Mouse (Mus musculus) left cerebral cortex, postnatal 14 days (tissue): ENCODE results near the gene Mical2. TPM values are rescaled to one million over a fixed set of nuclear protein-coding genes. Genes with fewer than 3 reads are reported as not detected.

ENCODE experiments used
- DNase-seq, 2 experiments: peaks; one replicate each; pipeline ENCODE4 v3.0.0; 2021 to 2022; ENCODE audit warnings: low spot score in 2 of 2, mixed read lengths in 1 of 2
- intact Hi-C: fragments of 180-260 bp; cut with DNase I; formaldehyde crosslinking; loops from one replicate; pipeline ENCODE4 v1.15.1; 2025
- total RNA-seq, 2 experiments: library from RNA; stranded (reverse); gene quantifications; 2 replicates each; pipeline ENCODE4 v1.2.3; 2021

Gene Mical2
- total RNA-seq, 2 experiments from 2014 or later = 497 to 557 TPM

- no peak for DNase-seq
- intact Hi-C loops = no loop called here
These were observed 20.1 kb upstream of the Mical2 start for GRCm38 (mm10) chr7:112205513-112205912.

- no peak for DNase-seq
- intact Hi-C loops = no loop called here
These were observed 17.9 kb upstream of the Mical2 start for GRCm38 (mm10) chr7:112207717-112208116.

GRCm38 (mm10) chr7:112208323-112209167, 17.1 kb upstream of the Mical2 start:
- no peak for DNase-seq
- intact Hi-C loops = no loop called here

- DNase-seq = no peak
- intact Hi-C loops = no loop called here
These were observed 16.0 kb upstream of the Mical2 start for GRCm38 (mm10) chr7:112209621-112210020.

- DNase-seq = peak; percentile 60 to 64
- intact Hi-C loops = no loop called here
These were observed 12.5 kb upstream of the Mical2 start for GRCm38 (mm10) chr7:112212921-112213721.

GRCm38 (mm10) chr7:112215871-112216270, 9.8 kb upstream of the Mical2 start:
- DNase-seq = no peak
- intact Hi-C loops = no loop called here

- DNase-seq = no peak
- intact Hi-C loops = no loop called here
These were observed 8.9 kb upstream of the Mical2 start for GRCm38 (mm10) chr7:112216720-112217119.

- intact Hi-C loops = no loop called here
- no peak for DNase-seq
These were observed 8.4 kb upstream of the Mical2 start for GRCm38 (mm10) chr7:112217208-112217607.

GRCm38 (mm10) chr7:112222733-112223524, 2.7 kb upstream of the Mical2 start:
- peak; percentile 73 to 88 for DNase-seq
- intact Hi-C loops = no loop called here

- DNase-seq = no peak
- intact Hi-C loops = loop anchor here (5.0 kb wide), 2 partner anchors 43 to 112 kb away; no protein-coding TSS in a partner anchor
These were observed 802 bp upstream of the Mical2 start for GRCm38 (mm10) chr7:112224854-112225253.

- intact Hi-C loops = loop anchor here (5.0 kb wide), 2 partner anchors 44 to 111 kb away; no protein-coding TSS in a partner anchor
- DNase-seq = no peak
These were observed 1.0 kb downstream of the Mical2 start for GRCm38 (mm10) chr7:112226446-112227265.

- intact Hi-C loops = loop anchor here (5.0 kb wide), 2 partner anchors 45 to 110 kb away; no protein-coding TSS in a partner anchor
- DNase-seq = no peak
These were observed 1.6 kb downstream of the Mical2 start for GRCm38 (mm10) chr7:112227266-112227562.

GRCm38 (mm10) chr7:112228827-112229498, 3.3 kb downstream of the Mical2 start:
- intact Hi-C loops = loop anchor here (5.0 kb wide), 2 partner anchors 47 to 108 kb away; no protein-coding TSS in a partner anchor
- peak in 1 of 2 experiments; percentile 57 for DNase-seq

- intact Hi-C loops = no loop called here
- no peak for DNase-seq
These were observed 6.1 kb downstream of the Mical2 start for GRCm38 (mm10) chr7:112231731-112232130.

GRCm38 (mm10) chr7:112233345-112234005, 7.8 kb downstream of the Mical2 start:
- intact Hi-C loops = no loop called here
- DNase-seq = peak; percentile 79 to 90

- intact Hi-C loops = no loop called here
These were observed 8.8 kb downstream of the Mical2 start for GRCm38 (mm10) chr7:112234410-112234809.

GRCm38 (mm10) chr7:112235493-112235892, 9.8 kb downstream of the Mical2 start:
- DNase-seq = no peak
- intact Hi-C loops = no loop called here

More at GRCm38 (mm10) chr7:112234410-112234809, 8.8 kb downstream of the Mical2 start:
- no peak for DNase-seq

- intact Hi-C loops = no loop called here
- no peak for DNase-seq
These were observed 11.6 kb downstream of the Mical2 start for GRCm38 (mm10) chr7:112237211-112237610.
